Mouse (Mus musculus) lung, postnatal 0 days (tissue): ENCODE results near the gene Agbl2. TPM values are rescaled to one million over a fixed set of nuclear protein-coding genes. Genes with fewer than 3 reads are reported as not detected.

Experiments used
- ATAC-seq: fragments of 200-750 bp; cut with Nextera tagmentation; 2 replicates; pipeline ENCODE4 v1.8.0; 2017; ENCODE audit warnings: moderate library complexity
- DNase-seq: peaks from one replicate; pipeline ENCODE4 v3.0.0-alpha.2; 2016; ENCODE audit warnings: low spot score
- H3K27ac ChIP-seq: fragments of 300-500 bp; sonication (generic); 2 replicates; pipeline ENCODE4 v1.5.1; 2014; ENCODE audit warnings: antibody characterized with exemption, mild to moderate bottlenecking, low read length, mixed read lengths
- H3K27me3 ChIP-seq: fragments of 300-500 bp; sonication (generic); replicated peaks from 2 replicates; pipeline ENCODE4 v1.6.1; 2014; ENCODE audit warnings: low read length, mixed read lengths; ENCODE audit not compliant: insufficient read depth
- H3K36me3 ChIP-seq: fragments of 300-500 bp; sonication (generic); 2 replicates; pipeline ENCODE4 v1.6.1; 2014; ENCODE audit warnings: low read length, mixed read lengths; ENCODE audit not compliant: insufficient read depth
- H3K4me1 ChIP-seq: fragments of 300-500 bp; sonication (generic); 2 replicates; pipeline ENCODE4 v1.6.1; 2014; ENCODE audit warnings: antibody characterized with exemption, low read depth, low read length, mixed read lengths; ENCODE audit not compliant: insufficient read depth
- H3K4me2 ChIP-seq: fragments of 300-500 bp; sonication (generic); replicated peaks from 2 replicates; pipeline ENCODE4 v1.6.1; 2014; ENCODE audit warnings: low read depth, mild to moderate bottlenecking, low read length, moderate library complexity, mixed read lengths
- H3K4me3 ChIP-seq: fragments of 300-500 bp; sonication (generic); 2 replicates; pipeline ENCODE4 v1.5.1; 2014; ENCODE audit warnings: low read depth, low read length
- H3K9ac ChIP-seq: fragments of 300-500 bp; sonication (generic); replicated peaks from 2 replicates; pipeline ENCODE4 v1.6.1; 2014; ENCODE audit warnings: low read depth, mild to moderate bottlenecking
- H3K9me3 ChIP-seq: fragments of 300-500 bp; sonication (generic); 2 replicates; pipeline ENCODE4 v1.6.1; 2016; ENCODE audit warnings: low read length, mixed read lengths
- CTCF ChIP-seq: IDR thresholded peaks from 2 replicates; pipeline ENCODE4 v1.5.1; 2016; ENCODE audit warnings: antibody characterized with exemption, mild to moderate bottlenecking
- EP300 ChIP-seq: IDR thresholded peaks from 2 replicates; pipeline ENCODE4 v1.6.1; 2016; ENCODE audit warnings: antibody characterized with exemption, mild to moderate bottlenecking, control low read depth
- WGBS: fragments of 180-500 bp; shearing (Covaris S2); extraction: QIAGEN DNeasy Blood & Tissue Kit; methylation state at CpG from one replicate; pipeline ENCODE4 v1.1.7; 2014; 5-methylcytosine and 5-hydroxymethylcytosine counted together
- polyA plus RNA-seq: library from polyadenylated mRNA; unstranded; fragments of >200 nt; fragmentation: Nextera tagmentation; extraction: Ambion mirVana; gene quantifications from 2 replicates; pipeline ENCODE4 v1.2.1, GENCODE M21; 2015

Gene Agbl2
- polyA plus RNA-seq, 1 experiment from 2014 or later, result 2.7 TPM

GRCm38 (mm10) chr2:90808241-90809126, 26.0 kb downstream of the Agbl2 start:
- Histone ChIP-seq H3K27ac (no peak overlapping the region), H3K9ac (no peak overlapping the region), H3K4me3 (no peak overlapping the region), H3K27me3 (no peaks in the 10 kb centered on the region), H3K4me1 (no peaks in the 10 kb centered on the region), H3K36me3 (no peaks in the 10 kb centered on the region), H3K4me2 (no peak overlapping the region), H3K9me3 (no peaks in the 10 kb centered on the region)
- ATAC-seq (no peak), DNase-seq (peak; percentile 15)
- WGBS, result 72% methylated on average over 6 of the region's 6 CpGs
- TF ChIP-seq EP300, result no peak
- TF ChIP-seq CTCF, result peak; percentile 38

GRCm38 (mm10) chr2:90810751-90811150, 28.2 kb downstream of the Agbl2 start:
- TF ChIP-seq EP300, result no peak
- TF ChIP-seq CTCF, result no peak
- Histone ChIP-seq H3K4me1 (no peaks in the 10 kb centered on the region), H3K4me2 (no peak overlapping the region), H3K27me3 (no peaks in the 10 kb centered on the region), H3K27ac (no peak overlapping the region), H3K36me3 (no peaks in the 10 kb centered on the region), H3K9ac (no peak overlapping the region), H3K9me3 (no peaks in the 10 kb centered on the region), H3K4me3 (no peak overlapping the region)
- DNase-seq (no peak), ATAC-seq (no peak)
- WGBS, result 66% methylated on average over 8 of the region's 8 CpGs

DNA sequence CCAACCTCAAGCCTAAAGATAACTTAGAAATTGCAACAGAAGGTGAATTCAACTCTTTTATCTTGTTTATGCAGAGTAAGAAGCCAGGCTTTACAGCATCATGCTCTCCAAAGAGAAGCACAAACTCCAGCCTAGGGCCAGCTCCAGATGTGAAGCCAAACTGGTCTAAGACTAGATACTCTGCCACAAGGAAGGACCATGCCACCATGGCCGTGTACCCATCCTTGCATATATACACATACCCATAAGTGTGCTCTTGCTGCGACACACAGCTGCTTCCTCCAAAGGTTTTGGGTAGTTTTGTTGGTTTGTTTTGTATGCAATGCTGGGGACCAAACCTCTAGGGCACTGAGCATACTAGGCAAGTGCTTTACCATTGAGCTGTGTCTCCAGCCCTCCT, 32.7 kb downstream of the Agbl2 start:
- DNase-seq (no peak), ATAC-seq (no peak)
- no peaks in the 10 kb centered on the region for H3K9me3 ChIP-seq
- no peaks in the 10 kb centered on the region for H3K27me3 ChIP-seq
- H3K27ac ChIP-seq, result no peak overlapping the region
- no peak overlapping the region for H3K4me3 ChIP-seq
- H3K9ac ChIP-seq, result no peak overlapping the region
- WGBS, result 70% methylated on average over 2 of the region's 2 CpGs
- TF ChIP-seq EP300, result no peak
- H3K4me1 ChIP-seq, result no peaks in the 10 kb centered on the region
- H3K36me3 ChIP-seq, result no peaks in the 10 kb centered on the region
- no peak overlapping the region for H3K4me2 ChIP-seq

- Histone ChIP-seq H3K27me3 (no peaks in the 10 kb centered on the region), H3K27ac (no peak overlapping the region), H3K4me3 (no peak overlapping the region), H3K9me3 (no peaks in the 10 kb centered on the region), H3K4me2 (no peak overlapping the region), H3K36me3 (no peaks in the 10 kb centered on the region), H3K4me1 (no peaks in the 10 kb centered on the region), H3K9ac (no peak overlapping the region)
- TF ChIP-seq EP300 (no peak), CTCF (no peak)
- WGBS, result 79% methylated on average over 4 of the region's 4 CpGs
- DNase-seq (no peak), ATAC-seq (no peak)
These were observed 33.6 kb downstream of the Agbl2 start for GRCm38 (mm10) chr2:90816144-90816543.

DNA sequence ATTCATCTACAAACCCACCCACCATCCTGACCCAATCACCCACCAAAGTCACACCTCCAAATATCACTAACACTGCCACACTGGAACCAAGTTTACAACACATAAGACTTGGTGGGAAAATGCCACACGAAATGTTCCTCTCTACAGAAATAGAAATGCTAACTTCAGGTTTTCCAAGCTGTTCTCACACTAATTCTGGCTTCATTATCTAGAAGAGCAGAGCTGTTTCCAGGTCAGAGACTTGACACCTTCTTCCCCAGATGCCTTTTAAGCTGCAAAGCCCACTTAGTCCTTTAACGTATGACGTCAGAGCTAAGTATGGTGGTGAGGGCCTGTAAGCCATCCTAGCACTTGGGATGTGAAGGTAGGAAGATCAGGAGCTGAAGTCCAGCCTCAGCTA, 36.2 kb downstream of the Agbl2 start:
- H3K9ac ChIP-seq, result no peak overlapping the region
- no peaks in the 10 kb centered on the region for H3K4me1 ChIP-seq
- no peak overlapping the region for H3K27ac ChIP-seq
- no peak for ATAC-seq
- no peak for DNase-seq
- no peak overlapping the region for H3K4me3 ChIP-seq
- WGBS, result 89% methylated on average over 3 of the region's 3 CpGs
- no peak for TF ChIP-seq EP300
- TF ChIP-seq CTCF, result no peak
- no peak overlapping the region for H3K4me2 ChIP-seq
- H3K9me3 ChIP-seq, result no peaks in the 10 kb centered on the region
- H3K36me3 ChIP-seq, result no peaks in the 10 kb centered on the region
- no peaks in the 10 kb centered on the region for H3K27me3 ChIP-seq

GRCm38 (mm10) chr2:90820894-90821293, 38.4 kb downstream of the Agbl2 start:
- Histone ChIP-seq H3K27me3 (no peaks in the 10 kb centered on the region), H3K27ac (no peak overlapping the region), H3K4me2 (no peak overlapping the region), H3K9me3 (no peaks in the 10 kb centered on the region), H3K9ac (no peak overlapping the region), H3K36me3 (no peaks in the 10 kb centered on the region), H3K4me1 (no peaks in the 10 kb centered on the region), H3K4me3 (no peak overlapping the region)
- TF ChIP-seq CTCF (no peak), EP300 (no peak)
- WGBS, result 77% methylated on average over 3 of the region's 3 CpGs
- no peak for ATAC-seq
- DNase-seq, result no peak
